Mouse (Mus musculus) heart, postnatal 10 days (tissue): ENCODE results near the gene Rhcg. TPM values are rescaled to one million over a fixed set of nuclear protein-coding genes. Genes with fewer than 3 reads are reported as not detected.

Source experiments
- DNase-seq, 2 experiments: peaks; one replicate each; pipeline ENCODE4 v3.0.0; 2021
- intact Hi-C: fragments of 180-260 bp; cut with DNase I; formaldehyde crosslinking; loops from one replicate; pipeline ENCODE4 v1.15.1; 2025
- total RNA-seq, 2 experiments: library from RNA; stranded (reverse); gene quantifications; 2 replicates each; pipeline ENCODE4 v1.2.3; 2021

Gene Rhcg
- total RNA-seq, 2 experiments from 2014 or later: 0.26 TPM; not detected in 1

DNA sequence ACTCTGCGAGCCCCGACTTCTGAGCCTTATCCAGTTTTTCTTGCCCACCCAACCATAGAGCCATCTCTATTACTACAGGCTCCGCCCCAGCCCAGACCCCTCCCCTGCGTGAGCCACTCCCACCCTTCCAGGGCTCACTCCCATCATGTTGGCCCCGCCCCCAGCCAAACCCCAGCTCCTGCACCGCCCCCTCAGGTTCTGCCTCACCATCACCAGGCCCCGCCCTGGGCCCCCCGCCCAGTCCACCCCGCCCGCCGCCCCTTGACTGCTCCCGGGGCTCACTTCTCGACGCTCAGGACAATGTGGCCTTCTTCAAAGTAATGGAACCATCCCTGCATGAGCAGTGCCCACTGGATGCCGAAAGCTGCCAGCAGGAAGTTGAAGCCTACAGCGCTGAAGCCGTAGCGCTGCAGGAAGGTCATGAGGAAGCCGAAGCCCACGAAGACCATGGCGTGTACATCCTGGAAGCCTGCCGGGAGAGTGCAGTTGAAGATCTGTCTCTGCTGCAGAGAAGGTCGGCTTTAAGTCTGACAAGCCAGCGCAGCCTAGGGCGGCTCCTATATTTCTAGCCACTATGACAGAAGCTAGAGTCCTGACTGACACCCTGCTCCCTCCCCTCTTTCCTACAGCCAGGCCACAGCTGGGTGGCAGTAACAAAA lies 10.1 kb downstream of the Rhcg start:
- no peak for DNase-seq
- intact Hi-C loops: no loop called here

DNA sequence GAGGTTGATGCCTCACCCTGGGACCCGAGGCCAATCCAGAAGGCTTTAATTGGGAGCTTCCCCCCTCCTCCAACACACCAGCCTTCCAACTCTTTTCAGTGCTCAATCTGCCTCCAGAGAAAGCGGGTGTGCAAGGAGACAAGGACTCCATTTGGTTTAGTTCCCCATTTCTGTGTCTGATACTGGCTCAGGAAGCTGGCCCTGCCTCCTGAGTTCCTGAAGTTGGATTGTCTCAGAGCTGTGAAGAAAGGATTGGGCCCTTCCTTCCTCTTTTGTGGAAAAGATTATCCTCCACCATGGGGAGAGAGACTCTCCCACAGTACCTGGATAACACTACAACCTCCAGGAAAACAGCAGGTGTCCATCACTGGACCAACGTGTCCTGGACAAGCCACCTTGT lies 10.7 kb downstream of the Rhcg start:
- intact Hi-C loops: no loop called here
- no peak for DNase-seq

DNA sequence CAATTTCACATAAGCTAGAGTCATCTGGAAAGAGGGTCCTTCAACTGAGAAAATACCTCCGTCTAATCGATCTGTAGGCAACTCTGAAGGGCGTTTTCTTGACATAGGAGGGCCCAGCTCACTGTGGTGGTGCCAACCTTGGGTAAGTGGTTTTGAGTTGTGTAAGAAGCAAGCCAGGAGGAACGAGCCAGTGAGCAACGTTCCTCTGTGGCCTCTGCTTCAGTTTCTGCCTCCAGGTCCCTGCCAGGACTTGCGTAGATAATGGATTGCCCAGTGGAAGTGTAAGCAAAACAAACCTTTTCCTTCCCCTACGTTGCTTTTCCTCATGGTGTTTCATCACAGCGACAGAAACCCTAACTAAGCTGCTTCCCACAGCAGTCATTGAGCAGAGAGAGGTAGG lies 15.5 kb downstream of the Rhcg start:
- intact Hi-C loops: no loop called here
- no peak for DNase-seq

DNA sequence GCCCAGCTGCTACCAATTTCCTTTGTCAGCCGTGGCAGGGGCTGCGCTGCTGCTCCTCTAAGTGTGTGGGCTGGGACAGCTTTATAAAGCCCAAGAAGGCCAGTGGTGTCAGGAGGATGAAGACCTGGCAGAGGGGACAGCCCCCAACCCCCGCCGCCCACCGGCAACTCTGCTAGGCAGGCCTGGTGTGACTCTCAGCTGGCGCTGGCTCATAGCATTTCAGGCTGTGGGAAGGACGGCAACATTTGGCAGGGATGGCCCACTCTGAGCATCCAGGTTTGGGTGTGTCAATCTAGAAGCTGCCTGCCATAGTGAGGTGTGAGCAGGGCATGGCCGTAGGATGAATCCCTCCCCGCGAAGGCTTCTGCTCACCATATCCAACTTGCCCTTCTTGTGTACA lies 17.3 kb downstream of the Rhcg start:
- intact Hi-C loops: no loop called here
- DNase-seq: no peak

DNA sequence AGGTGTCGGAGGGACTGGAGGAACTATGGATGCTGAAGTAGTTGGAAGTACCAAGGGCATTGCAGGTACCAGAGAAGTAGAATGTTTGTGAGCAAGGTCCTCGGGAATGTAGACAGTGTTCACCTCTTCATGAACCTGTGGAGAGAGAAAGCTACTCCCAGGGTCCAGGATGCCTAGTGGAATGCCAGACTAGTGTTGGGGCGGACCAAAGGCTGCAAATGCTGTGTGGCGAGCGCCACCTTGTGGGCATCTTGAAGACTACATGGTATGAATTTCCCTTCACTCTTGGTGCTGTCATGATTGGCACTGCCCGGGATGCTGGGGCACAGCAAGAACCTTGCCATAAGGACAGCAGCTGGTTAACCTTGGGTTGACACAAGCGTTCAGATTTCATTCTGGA lies 22.6 kb downstream of the Rhcg start:
- DNase-seq: peak; percentile 68 to 85
- intact Hi-C loops: loop anchor here (1.0 to 2.0 kb wide), 3 partner anchors 48 to 224 kb away; no protein-coding TSS in a partner anchor

DNA sequence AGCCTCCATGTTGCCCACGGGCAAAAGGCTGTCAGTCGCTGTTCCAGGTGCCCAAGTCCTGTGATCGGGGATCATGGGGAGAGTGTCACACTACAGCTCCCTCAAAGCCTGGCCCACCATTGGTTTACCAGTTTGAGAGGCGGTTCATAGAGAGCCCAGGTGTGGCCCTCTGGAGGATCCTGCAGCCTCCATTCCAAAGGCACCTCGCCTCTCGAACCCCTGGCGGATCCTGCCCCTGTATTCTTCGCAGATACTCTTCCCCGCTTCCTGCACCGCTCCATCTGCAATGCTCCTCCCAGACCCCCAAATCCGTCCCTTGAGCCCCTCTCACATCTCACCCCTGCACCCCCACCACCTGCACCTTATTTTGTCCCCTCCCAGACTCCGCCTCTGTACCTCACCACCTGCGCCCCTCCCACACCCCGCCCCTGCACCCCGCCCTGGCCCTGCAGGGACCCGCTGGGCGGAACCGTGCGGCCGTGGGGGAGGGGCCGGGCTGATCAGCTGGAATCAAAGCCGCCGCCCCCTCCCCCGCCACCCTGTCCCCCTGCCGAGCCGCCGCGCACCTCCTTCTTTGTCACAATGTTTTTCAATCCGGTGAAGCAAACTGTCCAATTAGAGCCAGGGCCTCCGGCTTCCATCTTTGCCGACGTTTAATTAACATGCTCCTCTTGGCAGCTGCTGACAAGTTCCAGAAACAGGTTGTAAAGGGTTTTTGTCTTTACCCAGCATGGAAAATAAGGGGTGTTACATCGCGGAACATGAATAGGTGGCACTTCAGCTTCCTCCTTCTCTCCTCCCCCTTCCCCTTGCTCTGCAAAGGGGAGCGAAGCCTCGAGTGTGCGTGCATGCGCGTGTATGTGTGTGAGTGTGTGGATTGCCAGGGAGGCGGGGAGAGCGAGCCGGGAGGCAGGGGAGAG lies 25.4 kb downstream of the Rhcg start:
- intact Hi-C loops: no loop called here
- DNase-seq: no peak

DNA sequence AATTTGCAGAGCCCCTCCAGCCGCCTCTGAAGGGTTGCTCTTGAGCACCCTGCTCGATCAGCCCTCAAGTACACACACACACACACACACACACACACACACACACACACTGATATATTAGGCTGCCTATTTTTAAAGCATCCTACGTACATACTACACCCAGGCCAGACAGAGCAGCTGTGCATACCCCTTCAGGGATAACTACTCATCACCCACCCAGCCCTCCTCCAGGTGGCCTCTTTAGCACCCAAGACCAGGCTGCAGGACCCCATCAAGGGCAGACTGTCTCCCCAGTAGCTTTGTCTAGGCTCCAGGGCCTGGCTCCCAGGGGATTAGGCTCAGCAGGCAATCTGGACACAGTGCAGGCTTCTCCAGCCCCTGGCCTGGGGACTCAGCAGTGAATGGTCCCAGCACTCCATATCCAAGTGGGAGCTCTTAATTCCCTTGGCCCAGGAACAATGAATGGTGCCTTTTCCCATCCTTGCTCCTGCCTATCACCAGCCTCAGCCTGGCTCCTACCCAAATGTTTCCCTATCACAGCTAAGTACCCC lies 26.8 kb downstream of the Rhcg start:
- DNase-seq: no peak
- intact Hi-C loops: no loop called here

DNA sequence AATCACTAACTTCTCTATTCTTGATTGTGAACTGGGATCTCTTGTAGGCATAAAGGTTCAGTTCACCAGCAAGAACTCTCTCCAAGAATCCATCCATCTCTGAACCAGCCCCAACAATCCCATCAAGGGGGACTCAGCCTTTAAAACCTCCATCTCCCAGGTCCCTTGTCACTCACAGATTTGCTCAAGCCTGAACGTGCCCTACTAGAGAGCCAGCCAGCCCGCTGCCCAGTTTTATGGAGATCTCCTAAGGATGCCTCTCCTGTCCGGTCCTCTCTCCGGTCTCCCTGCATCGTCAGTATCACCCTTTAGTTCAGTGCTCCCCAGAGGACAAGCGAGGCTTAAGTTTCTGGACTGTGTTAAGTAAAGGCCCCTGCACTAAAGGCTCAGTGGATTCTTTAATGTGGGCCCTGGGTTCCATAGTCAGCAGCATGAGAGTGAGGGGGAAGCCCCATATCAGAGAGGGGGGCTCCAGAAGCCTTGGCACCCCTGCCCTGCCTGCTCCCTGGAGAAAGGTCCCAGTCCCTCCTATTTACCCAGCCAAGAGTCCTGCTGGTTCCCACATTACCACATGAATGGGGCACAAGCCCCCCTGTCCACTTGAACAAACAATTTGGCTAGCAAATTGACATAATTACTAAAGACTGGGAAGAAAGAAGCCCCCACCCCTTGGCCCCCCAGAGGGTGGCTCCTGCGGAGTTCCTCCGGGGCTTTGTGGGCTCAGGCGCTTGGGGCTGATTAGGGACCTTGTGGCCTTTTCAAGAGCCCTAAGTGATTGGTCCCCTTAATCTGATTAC lies 27.5 kb downstream of the Rhcg start:
- no peak for DNase-seq
- intact Hi-C loops: no loop called here

DNA sequence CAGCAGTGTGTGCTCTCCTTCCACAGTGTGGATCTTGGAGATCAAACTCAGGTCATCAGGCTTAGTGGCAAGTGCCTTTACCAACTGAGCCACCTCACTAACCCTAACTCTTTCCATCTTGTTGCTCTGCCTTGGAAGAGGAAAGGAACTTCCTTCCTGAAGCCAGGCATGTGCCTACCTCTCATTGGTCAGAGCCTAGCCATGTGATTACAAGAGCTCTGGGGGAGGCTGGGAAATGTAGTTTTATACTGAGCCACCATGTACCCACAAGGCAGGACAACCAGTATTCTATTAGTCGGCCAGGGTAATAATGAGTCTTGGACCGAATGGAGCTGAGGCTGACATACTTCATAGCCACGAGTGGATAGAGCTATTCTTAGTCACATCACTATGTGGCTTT lies 29.2 kb downstream of the Rhcg start:
- no peak for DNase-seq

DNA sequence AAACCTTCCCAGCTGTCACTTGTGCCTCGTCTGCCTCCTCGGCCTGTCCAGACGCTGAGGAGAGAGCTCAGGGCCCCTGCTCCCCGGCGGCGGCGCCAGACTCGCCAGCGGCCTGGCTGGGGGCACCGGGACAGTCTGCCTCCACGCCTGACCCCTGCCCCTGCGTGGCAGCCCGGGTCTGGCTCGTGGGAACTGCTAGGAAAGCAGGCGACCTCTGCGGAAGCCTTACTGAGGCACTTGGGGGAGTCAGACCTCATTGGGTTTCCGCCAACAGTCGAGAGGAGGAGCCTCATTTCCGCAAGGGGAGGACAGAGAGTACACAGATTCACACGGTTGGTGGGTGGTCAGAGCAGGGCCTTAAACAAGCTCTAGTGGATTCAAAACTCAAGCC lies 38.6 kb downstream of the Rhcg start:
- intact Hi-C loops: no loop called here
- DNase-seq: peak; percentile 10 to 30

More for the DNA sequence above, 29.2 kb downstream of the Rhcg start:
- intact Hi-C loops: no loop called here

DNA sequence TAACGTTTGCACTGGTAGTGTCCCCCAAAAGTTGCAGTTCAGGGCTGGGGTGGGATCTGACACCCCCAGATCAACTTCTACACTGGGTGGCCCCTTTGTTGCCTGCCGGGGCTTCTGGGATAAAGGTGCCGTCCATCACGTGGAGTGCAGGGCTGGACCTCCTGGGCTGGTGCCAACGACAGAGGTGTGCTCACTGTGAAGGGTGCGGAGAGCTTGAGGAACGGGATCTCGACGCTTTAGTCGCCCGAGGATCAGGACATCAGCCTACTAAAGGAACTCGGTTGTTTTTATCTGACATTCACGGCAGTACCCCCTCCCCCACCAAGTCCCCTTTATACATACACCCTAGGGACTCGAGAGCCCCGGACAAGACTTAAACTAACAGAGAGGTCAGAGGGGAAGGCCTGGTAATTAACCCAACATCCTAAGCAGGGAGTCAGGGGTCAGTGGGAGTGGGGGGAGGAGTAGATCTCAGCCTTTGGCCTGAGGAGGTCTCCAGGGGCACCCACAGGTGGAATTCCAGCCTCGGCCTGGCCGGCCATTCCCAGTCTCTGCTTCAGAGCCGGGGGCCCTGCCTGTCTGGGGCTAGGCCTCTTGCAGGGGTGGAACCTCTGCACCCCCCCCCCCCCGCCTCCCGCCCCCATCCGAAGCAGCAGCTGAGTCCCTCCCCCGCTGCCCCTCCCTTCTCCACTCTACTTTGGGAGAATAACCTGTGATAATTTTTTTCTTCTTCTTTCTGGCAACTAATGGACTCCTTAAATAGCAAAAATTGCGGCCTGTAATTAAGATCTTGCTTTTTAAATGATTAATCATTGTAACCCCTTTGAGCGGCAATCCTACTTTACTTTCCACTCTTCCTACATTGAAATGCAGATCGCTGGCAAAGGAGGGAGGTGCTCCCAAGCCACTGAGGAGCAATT lies 39.3 kb downstream of the Rhcg start:
- DNase-seq: no peak
- intact Hi-C loops: no loop called here

DNA sequence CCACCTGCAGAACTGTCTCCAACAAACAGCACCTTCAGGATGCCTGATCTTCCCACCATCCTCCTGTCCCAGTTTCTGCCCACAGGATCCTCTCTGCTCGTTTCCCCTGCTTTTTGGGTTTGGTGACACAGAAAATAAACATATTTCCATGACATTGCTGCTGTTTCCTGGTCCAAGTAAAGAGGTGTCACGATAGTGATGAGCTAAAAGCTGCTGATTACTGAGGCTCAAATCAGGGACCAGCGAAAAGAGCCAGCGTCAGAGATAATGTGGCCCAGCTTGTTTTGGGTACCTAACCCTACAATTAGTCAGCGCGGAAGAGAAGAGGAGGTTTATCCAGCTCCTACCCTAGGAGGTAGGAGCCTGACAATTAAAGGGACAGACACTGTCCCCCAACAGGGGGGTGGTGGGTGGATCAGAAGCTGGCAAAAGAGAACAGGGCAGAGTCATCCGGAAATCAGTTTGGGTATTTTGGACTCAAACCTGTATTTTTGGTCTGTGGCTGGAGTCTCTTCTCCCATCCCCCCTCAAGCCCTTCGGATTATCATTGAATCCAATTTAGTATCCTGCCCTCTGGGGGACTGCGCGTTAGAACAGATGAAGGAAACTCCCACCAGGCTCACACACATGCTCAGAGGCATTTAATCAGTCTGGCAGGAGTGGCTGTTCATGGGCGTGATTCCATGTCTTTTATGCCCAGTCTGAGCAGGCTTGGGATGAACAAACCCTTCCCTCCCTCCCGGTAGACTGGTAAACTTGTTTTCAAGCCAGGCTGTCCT lies 40.2 kb downstream of the Rhcg start:
- DNase-seq: no peak
- intact Hi-C loops: no loop called here

DNA sequence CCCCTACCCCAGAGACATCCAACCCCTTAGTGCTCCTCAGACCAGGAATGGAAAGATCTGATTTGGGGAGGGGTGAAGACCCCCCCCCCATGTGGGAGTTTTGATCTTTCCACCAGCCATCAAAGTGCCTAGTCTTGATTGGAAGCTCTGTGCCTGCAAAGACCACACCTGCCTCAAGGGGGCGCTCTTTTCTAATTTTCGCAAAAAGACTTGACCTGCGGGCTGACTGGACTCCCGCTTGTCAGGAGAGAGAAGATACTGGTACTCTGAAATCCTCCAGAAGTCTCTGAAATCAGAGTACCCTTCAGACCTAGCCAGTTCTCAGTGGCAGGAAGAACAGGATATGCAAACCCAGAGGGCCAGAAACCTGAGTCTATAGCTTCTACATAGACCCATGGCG lies 40.8 kb downstream of the Rhcg start:
- peak; percentile 31 to 61 for DNase-seq
- intact Hi-C loops: no loop called here

DNA sequence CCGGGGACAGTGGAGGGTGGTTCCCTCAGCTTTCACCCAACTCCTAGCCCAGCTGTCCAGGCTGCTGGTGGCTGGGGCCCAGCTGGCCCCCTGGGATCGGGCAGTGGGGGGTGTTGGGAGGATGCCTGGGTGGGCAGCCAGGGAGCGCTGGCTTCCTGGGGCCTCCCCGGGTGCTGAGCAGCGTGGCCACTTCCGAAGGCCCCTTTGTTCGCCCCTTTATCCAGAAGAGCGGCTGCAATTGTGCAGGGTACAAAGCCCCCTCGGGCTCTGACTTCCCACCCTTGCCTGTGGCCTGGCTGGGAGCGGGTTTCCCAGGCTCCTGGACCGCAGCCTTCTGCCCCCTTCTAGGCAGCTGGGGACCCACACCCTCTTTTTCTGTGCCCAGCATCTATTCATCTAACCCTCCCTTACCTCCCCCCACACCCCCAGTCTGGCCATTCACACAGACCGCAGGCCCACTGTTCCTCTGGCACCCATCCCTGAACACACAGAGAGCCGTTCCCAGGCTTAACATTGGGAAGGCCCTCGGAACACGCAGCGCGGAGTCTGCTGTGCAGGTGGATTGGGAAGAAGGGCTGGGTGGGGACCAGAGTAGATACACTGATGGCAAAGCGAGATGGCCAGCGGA lies 45.2 kb downstream of the Rhcg start:
- DNase-seq: no peak
- intact Hi-C loops: no loop called here

DNA sequence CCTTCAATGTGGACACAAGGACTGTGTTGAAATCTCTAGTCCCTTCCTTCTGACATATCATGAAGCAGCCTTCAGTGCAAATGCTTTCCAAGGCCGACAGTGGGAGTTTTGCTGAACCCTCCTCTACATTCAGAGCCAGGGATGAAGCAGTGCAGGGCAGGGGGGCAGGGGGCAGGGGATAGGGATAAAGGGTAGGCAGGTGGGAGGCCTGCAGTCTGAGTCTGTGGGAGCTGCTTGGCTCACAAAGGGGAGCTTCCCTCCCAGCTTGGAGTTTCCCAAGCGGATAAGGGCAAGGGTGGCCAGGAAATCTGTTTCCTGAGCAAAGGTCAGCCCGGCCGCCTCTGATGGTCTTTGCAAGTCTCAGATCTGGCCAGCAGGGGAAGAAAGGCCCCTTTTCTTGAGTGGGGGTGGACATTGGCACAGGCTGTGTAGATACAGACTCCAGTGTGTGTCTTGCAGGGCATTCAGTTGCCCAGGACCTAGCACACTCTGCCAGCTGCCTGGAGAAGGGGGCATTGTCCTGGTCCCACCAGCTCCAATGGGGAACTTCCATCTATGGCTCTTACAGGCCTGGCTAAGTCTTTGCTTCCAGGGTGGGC lies 48.4 kb downstream of the Rhcg start:
- DNase-seq: no peak
- intact Hi-C loops: no loop called here

DNA sequence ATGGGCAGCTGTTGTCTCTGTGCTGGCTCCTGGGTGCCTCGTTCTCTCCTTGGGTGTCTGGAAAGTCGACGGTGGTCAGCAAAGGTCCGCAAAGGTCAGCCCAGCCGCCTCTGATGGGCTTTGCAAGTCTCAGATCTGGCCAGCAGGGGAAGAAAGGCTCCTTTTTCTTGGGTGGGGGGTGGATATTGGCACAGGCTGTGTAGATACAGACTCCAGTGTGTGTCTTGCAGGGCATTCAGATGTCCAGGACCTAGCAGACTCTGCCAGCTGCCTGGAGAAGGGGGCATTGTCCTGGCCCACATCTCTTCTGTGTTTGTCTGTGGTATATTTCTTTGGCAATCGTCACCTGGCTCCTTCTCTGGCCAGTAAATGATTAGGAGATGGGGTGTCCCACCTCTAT lies 49.2 kb downstream of the Rhcg start:
- DNase-seq: no peak
- intact Hi-C loops: no loop called here

DNA sequence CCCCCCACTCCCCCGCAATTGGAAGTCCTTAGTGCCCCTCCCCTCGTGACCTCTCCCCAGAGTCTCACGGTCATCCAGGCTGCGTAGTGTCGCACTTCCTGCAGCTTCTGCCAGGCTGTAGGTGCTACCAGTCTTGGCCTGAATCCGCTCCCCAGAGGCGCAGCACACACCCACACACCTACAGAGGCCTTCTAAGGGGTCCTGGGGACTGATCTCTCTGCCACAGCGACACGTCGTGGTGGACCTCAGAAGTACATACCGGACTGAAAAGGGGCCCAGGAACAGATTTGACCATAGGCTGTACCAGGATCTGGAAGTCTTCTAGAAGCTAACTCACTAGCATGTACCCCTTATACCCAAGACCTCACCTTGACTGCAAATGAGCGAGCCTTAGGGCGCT lies 53.8 kb downstream of the Rhcg start:
- DNase-seq: no peak
- intact Hi-C loops: no loop called here

DNA sequence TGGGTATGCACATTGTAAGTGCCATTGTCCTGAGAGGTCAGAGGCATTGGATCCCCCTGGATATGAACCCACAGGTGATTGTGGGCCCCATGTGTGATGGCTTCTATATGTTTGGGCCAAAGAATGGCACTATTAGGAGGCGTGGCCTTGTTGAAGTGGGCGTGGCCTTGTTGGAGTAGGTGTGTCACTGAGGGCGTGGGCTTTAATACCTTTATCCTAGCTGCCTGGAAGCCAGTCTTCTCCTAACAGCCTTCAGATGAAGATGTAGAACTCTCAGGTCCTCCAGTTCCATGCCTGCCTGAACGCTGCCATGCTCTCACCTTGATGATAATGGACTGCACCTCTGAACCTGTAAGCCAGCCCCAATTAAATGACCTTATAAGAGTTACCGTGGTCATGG lies 55.1 kb downstream of the Rhcg start:
- no peak for DNase-seq
- intact Hi-C loops: no loop called here
